Mouse (Mus musculus): ENCODE measurements at regions not wholly inside any gene's neighbourhood (a gene's known extent, or its start where the extent isn't known, plus 50 kb on each side); places are given as distances from the start of the nearest gene placed in this dataset.

GRCm38 (mm10) chr13:71157656-71158299 is 316.2 kb upstream of the Adamts16 start:
- Histone ChIP-seq H3K36me3 (replicated peaks in 1 of 2; ENCODE audit: control insufficient read depth in 1 of 2, insufficient read depth in 1 of 2, low read length in 1 of 2) (no peaks in the 10 kb centered on the region), H3K4me1 (ENCODE audit: control insufficient read depth in 1 of 2, insufficient read depth in 2 of 2) (peaks cover 8 to 44% of the 10 kb centered on the region in 2 experiments), H3K9me3 (replicated peaks; ENCODE audit: low read length) (no peaks in the 10 kb centered on the region), H3K4me3 (replicated peaks in 1 of 3; ENCODE audit: low read depth in 2 of 3, low read length in 2 of 3, poor library complexity in 1 of 3) (no peak overlapping the region), H3K27me3 (replicated peaks) (no peaks in the 10 kb centered on the region), H3K4me2 (ENCODE audit: insufficient read depth, low read depth, poor library complexity, severe bottlenecking) (no peak overlapping the region), H3K79me2 (replicated peaks; ENCODE audit: control insufficient read depth, extremely low read depth, insufficient read depth, poor library complexity, severe bottlenecking) (no peaks in the 10 kb centered on the region), H3K27ac (ENCODE audit: insufficient read depth, low read depth) (no peak overlapping the region), H3K9ac (ENCODE audit: insufficient read depth, low read depth) (no peak overlapping the region)
- in situ Hi-C loops (cut with MboI; ENCODE audit: low pct_ligation_motif_present, low pct_unique_long_range_greater_than_20kb, low sequenced_read_pairs) (no loop called here), dilution Hi-C loops (cut with MboI; ENCODE audit: extremely low pct_ligation_motif_present, extremely low pct_unique_long_range_greater_than_20kb, low sequenced_read_pairs) (no loop called here)
- TF ChIP-seq KAT2A (IDR thresholded peaks at IDR 0.05; ENCODE audit: insufficient replicate concordance, low read length) (no peak), MAZ (IDR thresholded peaks at IDR 0.05; ENCODE audit: low read depth, low read length) (no peak), JUND (conservative IDR thresholded peaks at IDR 0.05; ENCODE audit: low read depth, low read length) (no peak), ETS1 (conservative IDR thresholded peaks at IDR 0.05; ENCODE audit: low read depth, low read length) (no peak), CHD1 (IDR thresholded peaks at IDR 0.05; ENCODE audit: low read depth, low read length) (no peak), NELFE (IDR thresholded peaks at IDR 0.05; ENCODE audit: low read depth, low read length) (no peak), ZKSCAN1 (IDR thresholded peaks at IDR 0.05; ENCODE audit: borderline replicate concordance, low read depth, low read length) (no peak), SMC3 (IDR thresholded peaks at IDR 0.05; ENCODE audit: low read depth, low read length) (no peak), TCF12 (IDR thresholded peaks at IDR 0.05; ENCODE audit: low read depth, low read length) (no peak), MEF2A (IDR thresholded peaks at IDR 0.05; ENCODE audit: borderline replicate concordance, low read depth, low read length) (no peak), POLR2A (IDR thresholded peaks at IDR 0.05; ENCODE audit: low read depth, low read length) (no peak), E2F4 (IDR thresholded peaks at IDR 0.05; ENCODE audit: insufficient replicate concordance, low read depth, low read length) (no peak), ZMIZ1 (IDR thresholded peaks at IDR 0.05; ENCODE audit: low read depth, low read length) (no peak), SIN3A (IDR thresholded peaks at IDR 0.05; ENCODE audit: low read length) (no peak), USF2 (conservative IDR thresholded peaks at IDR 0.05; ENCODE audit: low read depth, low read length) (no peak), MAFK (IDR thresholded peaks at IDR 0.05; ENCODE audit: insufficient replicate concordance, low read length) (no peak), CHD2 (IDR thresholded peaks at IDR 0.05; ENCODE audit: low read length) (no peak), HCFC1 (IDR thresholded peaks at IDR 0.05; ENCODE audit: low read depth, low read length) (no peak)
- DNase-seq (ENCODE audit: extremely low read depth), result no peak

GRCm38 (mm10) chr13:71150092-71150491 is 308.5 kb upstream of the Adamts16 start:
- no peaks in the 10 kb centered on the region for H3K27me3 ChIP-seq (replicated peaks)
- no peaks in the 10 kb centered on the region for H3K9me3 ChIP-seq (replicated peaks; ENCODE audit: low read length)
- peaks cover 0 to 3% of the 10 kb centered on the region in 2 experiments; a peak in 2 of 4 replicates for H3K4me1 ChIP-seq (ENCODE audit: control insufficient read depth in 1 of 2, insufficient read depth in 2 of 2)
- in situ Hi-C loops (cut with MboI; ENCODE audit: low pct_ligation_motif_present, low pct_unique_long_range_greater_than_20kb, low sequenced_read_pairs), result no loop called here
- TF ChIP-seq SIN3A (IDR thresholded peaks at IDR 0.05; ENCODE audit: low read length), result no peak
- no peak for TF ChIP-seq CHD1 (IDR thresholded peaks at IDR 0.05; ENCODE audit: low read depth, low read length)
- no peak for TF ChIP-seq TCF12 (IDR thresholded peaks at IDR 0.05; ENCODE audit: low read depth, low read length)
- no peak for TF ChIP-seq PAX5 (IDR thresholded peaks at IDR 0.05; ENCODE audit: low read length)
- no peak for TF ChIP-seq ZMIZ1 (IDR thresholded peaks at IDR 0.05; ENCODE audit: low read depth, low read length)
- TF ChIP-seq BHLHE40 (IDR thresholded peaks at IDR 0.05; ENCODE audit: low read depth, low read length), result no peak
- TF ChIP-seq USF2 (conservative IDR thresholded peaks at IDR 0.05; ENCODE audit: low read depth, low read length), result no peak
- TF ChIP-seq MAFK (IDR thresholded peaks at IDR 0.05; ENCODE audit: insufficient replicate concordance, low read length), result no peak
- DNase-seq (ENCODE audit: extremely low read depth), result no peak
- dilution Hi-C loops (cut with MboI; ENCODE audit: extremely low pct_ligation_motif_present, extremely low pct_unique_long_range_greater_than_20kb, low sequenced_read_pairs), result no loop called here
- no peak overlapping the region for H3K27ac ChIP-seq (ENCODE audit: insufficient read depth, low read depth)
- H3K79me2 ChIP-seq (replicated peaks; ENCODE audit: control insufficient read depth, extremely low read depth, insufficient read depth, poor library complexity, severe bottlenecking), result no peaks in the 10 kb centered on the region
- H3K9ac ChIP-seq (ENCODE audit: insufficient read depth, low read depth), result no peak overlapping the region
- H3K4me2 ChIP-seq (ENCODE audit: insufficient read depth, low read depth, poor library complexity, severe bottlenecking), result no peak overlapping the region
- H3K4me3 ChIP-seq (replicated peaks in 1 of 3; ENCODE audit: low read depth in 2 of 3, low read length in 2 of 3, poor library complexity in 1 of 3), result no peak overlapping the region
- no peaks in the 10 kb centered on the region for H3K36me3 ChIP-seq (replicated peaks in 1 of 2; ENCODE audit: control insufficient read depth in 1 of 2, insufficient read depth in 1 of 2, low read length in 1 of 2)

Measured in CH12.LX (cell line).